Mouse (Mus musculus): ENCODE results near the gene Ptafr.

Gene Ptafr

DNA sequence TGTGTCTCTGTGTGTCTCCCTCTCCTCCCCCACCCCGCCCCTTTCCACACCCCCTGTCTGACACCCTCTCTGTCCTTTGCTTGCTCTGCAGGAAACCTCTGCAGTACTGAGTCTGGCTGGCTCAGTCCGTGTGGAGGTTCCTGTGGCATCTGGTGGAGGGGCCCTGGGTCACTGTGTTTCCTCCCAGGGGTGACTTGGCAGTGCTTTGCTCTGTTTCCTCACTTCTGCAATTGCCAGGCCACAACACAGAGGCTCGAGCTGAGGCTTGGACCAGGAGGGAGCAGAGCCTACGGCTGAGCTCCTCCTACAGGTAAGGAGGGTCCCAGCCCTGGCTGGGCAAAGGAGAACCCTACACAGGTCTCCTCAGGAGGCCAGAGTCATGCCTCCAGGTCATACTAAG, at the start of gene Ptafr:
TSS of gene Ptafr (plus strand) at position 103 of the 400 bp plus-strand sequence.
- DNase-seq (ENCODE audit: low read depth) = no peak

- DNase-seq (ENCODE audit: low read depth) = peak; percentile 67
These were observed 49.2 kb upstream of the Ptafr start for GRCm38 (mm10) chr4:132514555-132515135.

- peak; percentile 97 for DNase-seq (ENCODE audit: low read depth)
These were observed 48.3 kb upstream of the Ptafr start for GRCm38 (mm10) chr4:132515369-132516155.

DNA sequence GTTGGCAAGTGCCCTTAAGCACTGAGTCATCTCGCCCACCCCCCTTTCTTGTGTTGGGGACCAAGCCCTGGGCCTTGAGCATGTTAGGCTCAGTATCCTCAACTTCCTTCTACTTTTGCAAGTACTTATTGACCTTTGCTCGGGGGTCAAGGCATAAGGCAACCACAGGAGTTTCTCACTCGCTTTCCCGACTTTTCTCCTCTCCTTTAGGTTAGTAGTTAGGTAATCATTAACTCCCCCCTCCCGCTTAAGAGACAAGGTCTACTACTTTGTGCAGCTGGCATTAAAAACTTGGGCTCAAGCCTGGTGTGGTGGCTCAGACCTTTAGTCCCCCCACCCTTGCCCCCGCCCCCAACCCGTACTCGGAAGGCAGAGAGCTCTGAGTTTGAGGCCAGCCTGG, 45.8 kb upstream of the Ptafr start:
- no peak for DNase-seq (ENCODE audit: low read depth)

GRCm38 (mm10) chr4:132519188-132519587, 44.7 kb upstream of the Ptafr start:
- DNase-seq (ENCODE audit: low read depth) = no peak

DNA sequence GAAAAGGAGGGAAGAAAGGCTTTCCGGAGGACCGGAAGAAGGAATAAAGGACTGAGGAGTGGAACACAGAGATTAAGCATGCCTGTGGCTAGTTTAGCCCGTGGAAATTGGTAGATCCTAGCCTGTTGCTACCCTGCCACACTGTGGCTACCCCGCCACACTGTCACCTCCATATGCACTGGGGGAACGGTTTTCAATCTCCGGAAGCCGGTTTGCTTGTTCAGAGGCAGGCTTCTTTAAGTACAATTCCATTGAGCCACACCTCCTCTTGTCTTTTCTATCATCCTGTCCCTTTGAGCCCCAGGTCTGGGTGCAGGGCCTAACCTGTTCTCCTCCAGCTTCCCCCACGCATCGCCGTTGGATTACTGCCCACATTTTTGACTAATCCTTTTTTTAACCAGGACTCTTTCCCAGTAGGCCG, 39.5 kb upstream of the Ptafr start:
- DNase-seq (ENCODE audit: low read depth) = no peak

- peak; percentile 23 for DNase-seq (ENCODE audit: low read depth)
These were observed 39.1 kb upstream of the Ptafr start for GRCm38 (mm10) chr4:132524808-132525207.

- DNase-seq (ENCODE audit: low read depth) = no peak
These were observed 37.2 kb upstream of the Ptafr start for GRCm38 (mm10) chr4:132526678-132527077.

- no peak for DNase-seq (ENCODE audit: low read depth)
These were observed 35.8 kb upstream of the Ptafr start for GRCm38 (mm10) chr4:132527917-132528522.

GRCm38 (mm10) chr4:132529344-132529743, 34.5 kb upstream of the Ptafr start:
- DNase-seq (ENCODE audit: low read depth) = no peak

DNA sequence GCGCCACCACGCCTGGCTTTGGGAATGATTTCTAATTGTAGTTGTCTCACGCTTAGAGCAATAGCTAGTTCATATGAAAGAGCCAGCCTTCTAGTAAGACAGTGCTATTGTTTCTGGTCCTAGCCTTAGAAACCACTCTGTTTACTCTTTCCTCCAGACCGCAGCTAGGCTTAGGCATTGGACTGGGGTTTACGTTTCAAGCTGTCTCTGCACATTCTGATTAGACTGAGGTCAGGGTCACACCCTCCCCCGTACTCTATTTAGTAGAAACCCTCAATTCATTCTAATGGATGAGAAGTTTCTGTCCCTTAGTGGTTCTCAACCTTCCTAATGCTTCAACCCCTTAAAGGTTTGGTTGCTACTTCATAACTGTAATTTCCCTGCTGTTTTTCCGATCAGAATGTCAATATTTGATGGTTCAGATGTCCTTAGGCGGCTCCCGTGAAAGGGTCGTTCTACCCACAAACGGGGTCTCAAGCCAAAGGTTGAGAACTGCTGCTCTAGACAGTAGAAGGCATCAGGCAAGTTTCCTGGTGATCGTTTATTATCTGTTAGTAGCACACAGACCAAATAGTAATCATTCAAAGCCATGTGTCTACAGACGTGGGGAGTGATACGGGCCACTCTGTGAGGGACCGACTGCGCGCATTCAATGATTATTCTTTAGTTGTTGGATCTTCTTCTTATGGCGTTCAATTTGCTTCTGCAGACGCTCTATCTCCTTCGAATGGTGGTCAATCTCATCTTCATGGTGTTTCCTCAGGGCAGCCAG, 33.6 kb upstream of the Ptafr start:
- no peak for DNase-seq (ENCODE audit: low read depth)

DNA sequence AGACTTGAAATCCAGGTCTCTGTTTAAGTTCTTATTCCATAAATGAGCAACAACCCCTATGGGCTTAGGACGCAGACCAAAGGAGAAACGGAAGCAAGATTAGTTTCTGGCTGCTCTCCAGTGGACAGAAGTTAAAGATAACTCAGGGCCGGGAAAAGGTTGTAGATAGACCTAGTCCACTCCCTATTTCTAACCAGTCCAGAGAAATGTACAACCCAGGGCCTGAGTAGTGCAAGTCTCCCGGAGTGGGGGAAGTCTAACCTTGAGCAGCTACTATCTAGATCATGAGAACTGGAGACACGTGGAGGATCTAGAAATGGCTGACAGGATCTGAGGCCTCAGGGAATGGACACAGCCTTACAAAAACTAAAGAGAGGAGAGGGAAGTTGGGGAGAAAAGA, 31.4 kb upstream of the Ptafr start:
- no peak for DNase-seq (ENCODE audit: low read depth)

- peak; percentile 81 for DNase-seq (ENCODE audit: low read depth)
These were observed 30.6 kb upstream of the Ptafr start, which contains the start of gene Atpif1 for GRCm38 (mm10) chr4:132532981-132533916. Atpif1 (minus strand) TSS chr4:132533659.

DNA sequence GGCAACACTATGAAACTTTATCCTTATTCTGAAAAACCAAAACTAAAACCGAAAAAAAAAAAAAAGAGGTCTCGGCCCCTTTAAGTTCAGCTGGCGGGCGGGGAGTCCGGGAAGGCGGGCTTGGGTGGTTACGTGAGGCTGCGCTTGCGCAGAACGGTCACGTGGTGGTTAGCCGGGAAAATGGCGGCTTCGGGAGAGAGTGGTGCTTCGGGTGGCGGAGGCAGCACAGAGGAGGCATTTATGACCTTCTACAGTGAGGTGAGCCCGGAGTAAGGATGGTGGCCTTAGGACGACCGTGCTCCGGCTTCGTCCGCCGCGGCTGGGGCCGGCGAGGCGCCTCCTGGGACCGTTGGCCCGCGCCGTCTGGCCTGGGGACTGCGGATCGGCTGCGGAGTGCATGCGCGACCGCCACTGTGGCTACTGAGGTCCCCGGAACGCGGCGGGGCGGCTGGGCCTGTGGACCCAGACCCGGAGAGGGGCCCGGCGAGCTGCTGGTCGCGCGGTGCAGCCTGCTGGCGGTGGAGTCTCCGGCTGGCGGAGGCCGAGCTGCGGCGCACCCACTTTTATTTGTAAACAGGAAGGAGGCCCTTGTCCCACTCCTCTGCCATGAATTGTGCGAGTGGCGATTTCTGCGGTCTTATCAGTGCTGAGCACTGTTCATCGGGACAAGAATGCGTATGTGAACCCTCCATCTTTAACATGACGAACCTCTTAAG, 28.3 kb upstream of the Ptafr start, which contains the start of gene Dnajc8:
TSS of gene Dnajc8 (plus strand) at position 145 of the 716 bp plus-strand sequence.
- DNase-seq (ENCODE audit: low read depth) = peak; percentile 78

GRCm38 (mm10) chr4:132539481-132539880, 24.4 kb upstream of the Ptafr start:
- no peak for DNase-seq (ENCODE audit: low read depth)

DNA sequence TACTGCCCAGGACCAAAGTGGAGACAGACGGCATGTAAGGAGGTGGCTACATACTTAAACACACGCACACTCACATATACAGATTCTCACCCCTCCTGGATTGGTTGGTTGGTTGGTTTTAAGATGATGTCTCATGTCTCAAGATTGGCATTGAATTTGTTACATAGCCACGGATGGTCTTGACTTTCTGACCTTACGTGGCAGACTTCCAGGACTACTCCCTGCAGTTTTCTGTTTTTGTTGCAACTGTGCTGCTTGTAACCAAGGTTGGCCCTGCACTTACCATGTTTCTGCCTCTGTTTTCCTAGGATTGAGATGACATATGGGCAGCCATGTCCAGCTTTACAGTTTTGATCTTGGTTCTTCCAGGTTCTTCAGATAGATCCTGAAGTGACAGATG, 22.5 kb upstream of the Ptafr start:
- no peak for DNase-seq (ENCODE audit: low read depth)

GRCm38 (mm10) chr4:132542724-132543123, 21.1 kb upstream of the Ptafr start:
- peak; percentile 67 for DNase-seq (ENCODE audit: low read depth)

DNA sequence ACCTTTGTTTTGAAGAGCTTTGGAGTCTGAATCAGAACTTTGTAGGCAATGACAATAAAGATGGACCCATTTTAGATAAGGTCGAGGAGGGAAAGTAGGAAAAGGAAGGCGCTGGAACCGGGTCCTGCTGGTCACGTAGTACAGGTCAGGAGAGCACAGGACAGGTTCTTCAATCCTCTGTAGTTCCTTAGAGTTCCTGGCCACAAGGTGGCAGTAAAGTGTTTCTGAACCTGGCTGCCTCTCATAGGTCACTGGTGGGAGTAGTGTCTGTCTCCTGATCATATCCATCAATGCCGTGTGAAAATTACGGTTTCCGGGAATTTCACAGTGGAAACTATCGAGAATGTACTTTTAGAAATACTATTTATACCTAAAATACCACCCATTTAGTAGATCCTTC, 18.0 kb upstream of the Ptafr start:
- DNase-seq (ENCODE audit: low read depth) = peak; percentile 31

GRCm38 (mm10) chr4:132554221-132554620, 9.6 kb upstream of the Ptafr start:
- DNase-seq (ENCODE audit: low read depth) = no peak

GRCm38 (mm10) chr4:132554653-132555052, 9.2 kb upstream of the Ptafr start:
- DNase-seq (ENCODE audit: low read depth) = no peak

Data from fibroblast of lung, adult 2 months (primary cell).